Mouse (Mus musculus): ENCODE data around the gene P4hb. TPM values are rescaled to one million over a fixed set of nuclear protein-coding genes. Genes with fewer than 3 reads are reported as not detected.
A peak's percentile ranks its signal among the peaks of the same experiment; 100 is the strongest.

P4hb gene
- polyA plus RNA-seq, 2 experiments: 214 to 497 TPM

- DNase-seq (ENCODE audit: low read depth in 3 of 3, low spot score in 3 of 3) (no peak), ATAC-seq (ENCODE audit: insufficient read depth) (no peak)
- Histone ChIP-seq H3K4me2 (ENCODE audit: low read depth) (no peak overlapping the region), H3K9me3 (ENCODE audit: control insufficient read depth, low read length) (no peaks in the 10 kb centered on the region), H3K36me3 (replicated peaks; ENCODE audit: control insufficient read depth, insufficient read depth, low read depth) (no peaks in the 10 kb centered on the region), H3K9ac (replicated peaks) (no peak overlapping the region), H3K27ac (no peak overlapping the region), H3K4me3 (ENCODE audit: insufficient read depth in 1 of 2, low read depth in 2 of 2, low read length in 2 of 2) (no peak overlapping the region), H3K27me3 (ENCODE audit: control insufficient read depth, insufficient read depth, low read length) (no peaks in the 10 kb centered on the region), H3K4me1 (replicated peaks; ENCODE audit: control insufficient read depth in 2 of 2, insufficient read depth in 2 of 2, low read length in 1 of 2) (peaks cover 14 to 22% of the 10 kb centered on the region in 2 experiments)
- TF ChIP-seq EP300 (IDR thresholded peaks at IDR 0.05; ENCODE audit: low read depth): no peak
- TF ChIP-seq CTCF (IDR thresholded peaks at IDR 0.05; ENCODE audit: low read depth): no peak
- 62% methylated on average over 5 of the region's 5 CpGs for WGBS (ENCODE audit: insufficient replicate concordance)
These were observed 20.3 kb downstream of the P4hb start for GRCm38 (mm10) chr11:120552736-120553135.

GRCm38 (mm10) chr11:120550810-120551440 is 22.1 kb downstream of the P4hb start, which contains the start of gene Ppp1r27:
Gene Ppp1r27, minus strand, starts transcription at chr11:120551132.
- DNase-seq (ENCODE audit: low read depth in 3 of 3, low spot score in 3 of 3) (no peak), ATAC-seq (ENCODE audit: insufficient read depth) (no peak)
- Histone ChIP-seq H3K27ac (no peak within 1 kb of the TSS), H3K9me3 (ENCODE audit: control insufficient read depth, low read length) (no peaks in the 10 kb centered on the region), H3K4me3 (ENCODE audit: insufficient read depth in 1 of 2, low read depth in 2 of 2, low read length in 2 of 2) (peak within 1 kb of the TSS; percentile 55 to 82), H3K4me2 (ENCODE audit: low read depth) (peak within 1 kb of the TSS; percentile 73), H3K4me1 (replicated peaks; ENCODE audit: control insufficient read depth in 2 of 2, insufficient read depth in 2 of 2, low read length in 1 of 2) (peaks cover 14 to 26% of the 10 kb centered on the region in 2 experiments), H3K9ac (replicated peaks) (peak within 1 kb of the TSS; percentile 2), H3K27me3 (ENCODE audit: control insufficient read depth, insufficient read depth, low read length) (no peaks in the 10 kb centered on the region), H3K36me3 (replicated peaks; ENCODE audit: control insufficient read depth, insufficient read depth, low read depth) (no peaks in the 10 kb centered on the region)
- TF ChIP-seq CTCF (IDR thresholded peaks at IDR 0.05; ENCODE audit: low read depth) (no peak), EP300 (IDR thresholded peaks at IDR 0.05; ENCODE audit: low read depth) (no peak)
- WGBS (ENCODE audit: insufficient replicate concordance): 89% methylated on average over 28 of the region's 28 CpGs

- no peaks in the 10 kb centered on the region for H3K36me3 ChIP-seq (replicated peaks; ENCODE audit: control insufficient read depth, insufficient read depth, low read depth)
- peaks cover 14 to 26% of the 10 kb centered on the region in 2 experiments for H3K4me1 ChIP-seq (replicated peaks; ENCODE audit: control insufficient read depth in 2 of 2, insufficient read depth in 2 of 2, low read length in 1 of 2)
- ATAC-seq (ENCODE audit: insufficient read depth) (no peak), DNase-seq (ENCODE audit: low read depth in 3 of 3, low spot score in 3 of 3) (no peak)
- 67% methylated on average over 11 of the region's 11 CpGs for WGBS (ENCODE audit: insufficient replicate concordance)
- peak overlapping the region; percentile 73 for H3K4me2 ChIP-seq (ENCODE audit: low read depth)
- H3K27ac ChIP-seq: no peak overlapping the region
- TF ChIP-seq CTCF (IDR thresholded peaks at IDR 0.05; ENCODE audit: low read depth): no peak
- TF ChIP-seq EP300 (IDR thresholded peaks at IDR 0.05; ENCODE audit: low read depth): no peak
- H3K9me3 ChIP-seq (ENCODE audit: control insufficient read depth, low read length): no peaks in the 10 kb centered on the region
- H3K4me3 ChIP-seq (ENCODE audit: insufficient read depth in 1 of 2, low read depth in 2 of 2, low read length in 2 of 2): peak overlapping the region; percentile 55 to 82
- peak overlapping the region; percentile 2 for H3K9ac ChIP-seq (replicated peaks)
- no peaks in the 10 kb centered on the region for H3K27me3 ChIP-seq (ENCODE audit: control insufficient read depth, insufficient read depth, low read length)
These were observed 22.9 kb downstream of the P4hb start for GRCm38 (mm10) chr11:120549986-120550809.

DNA sequence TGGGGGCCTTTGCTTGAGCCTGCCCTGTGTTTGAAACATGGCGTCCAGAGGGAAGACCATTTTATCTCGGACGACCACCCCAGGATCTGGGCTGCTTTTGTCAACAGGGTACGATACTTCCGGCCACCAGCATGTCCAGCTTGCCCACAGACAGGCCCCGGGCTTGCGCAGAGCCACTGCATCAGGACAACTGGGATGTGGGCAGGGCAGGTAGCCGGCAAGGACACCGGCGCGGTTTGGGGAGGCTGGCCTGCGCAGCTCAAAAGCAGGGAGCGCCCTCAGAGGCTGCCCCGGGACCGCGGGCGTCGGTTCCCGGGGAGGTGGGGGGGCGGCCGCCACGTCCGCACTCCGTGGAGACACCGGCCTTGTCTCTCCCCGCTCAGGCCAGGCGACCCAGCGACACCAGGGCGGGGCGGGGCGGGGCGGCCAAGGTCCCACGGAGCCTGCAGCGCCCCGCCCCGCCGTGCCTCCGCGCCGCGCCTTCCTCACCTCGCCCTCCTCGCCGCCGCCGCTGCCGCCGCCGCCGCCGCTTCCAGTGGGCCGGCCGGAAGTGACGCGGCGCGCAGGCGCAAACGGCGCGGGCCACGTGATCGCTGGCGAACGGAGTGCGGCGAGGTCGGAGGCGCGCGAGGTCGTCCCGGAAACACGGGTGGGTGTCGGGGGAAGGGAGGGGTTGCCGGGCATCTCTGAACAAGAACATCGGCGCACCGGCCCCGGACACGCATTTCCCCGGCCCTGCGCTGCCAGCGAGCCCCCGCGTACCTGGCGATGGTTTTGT is 23.7 kb downstream of the P4hb start, which contains the start of gene Mcrip1:
Mcrip1 (minus strand) TSS at position 560 of the 778 bp plus-strand sequence.
- H3K27ac ChIP-seq: peak within 1 kb of the TSS; percentile 87
- peak within 1 kb of the TSS; percentile 73 for H3K4me2 ChIP-seq (ENCODE audit: low read depth)
- TF ChIP-seq EP300 (IDR thresholded peaks at IDR 0.05; ENCODE audit: low read depth): no peak
- no peak for TF ChIP-seq CTCF (IDR thresholded peaks at IDR 0.05; ENCODE audit: low read depth)
- H3K4me1 ChIP-seq (replicated peaks; ENCODE audit: control insufficient read depth in 2 of 2, insufficient read depth in 2 of 2, low read length in 1 of 2): peaks cover 14 to 25% of the 10 kb centered on the region in 2 experiments
- H3K27me3 ChIP-seq (ENCODE audit: control insufficient read depth, insufficient read depth, low read length): no peaks in the 10 kb centered on the region
- H3K4me3 ChIP-seq (ENCODE audit: insufficient read depth in 1 of 2, low read depth in 2 of 2, low read length in 2 of 2): peak within 1 kb of the TSS; percentile 60 to 82
- peak; percentile 80 to 86 (median 84) for DNase-seq (ENCODE audit: low read depth in 3 of 3, low spot score in 3 of 3)
- no peaks in the 10 kb centered on the region for H3K9me3 ChIP-seq (ENCODE audit: control insufficient read depth, low read length)
- H3K36me3 ChIP-seq (replicated peaks; ENCODE audit: control insufficient read depth, insufficient read depth, low read depth): no peaks in the 10 kb centered on the region
- peak; percentile 93 for ATAC-seq (ENCODE audit: insufficient read depth)
- under 1% methylated on average over 73 of the region's 87 CpGs for WGBS (ENCODE audit: insufficient replicate concordance)
- H3K9ac ChIP-seq (replicated peaks): peak within 1 kb of the TSS; percentile 94

Data from liver, embryonic 14.5 days (tissue).